Mouse (Mus musculus) liver, embryonic 14.5 days (tissue): Measurements from ENCODE around the gene Lyst. TPM values are rescaled to one million over a fixed set of nuclear protein-coding genes. Genes with fewer than 3 reads are reported as not detected.

Source experiments
- ATAC-seq: fragments of 200-750 bp; cut with Nextera tagmentation; 2 replicates; pipeline ENCODE4 v1.8.0; 2017; ENCODE audit warnings: moderate number of reproducible peaks, mild to moderate bottlenecking, moderate library complexity; ENCODE audit not compliant: insufficient read depth
- DNase-seq, 3 experiments: peaks; one replicate each; pipeline ENCODE4 v3.0.0-alpha.2; 2012 to 2013; ENCODE audit warnings: low read depth in 3 of 3, low spot score in 3 of 3
- H3K27ac ChIP-seq: fragments of 300-500 bp; sonication (generic); 2 replicates; pipeline ENCODE4 v1.5.1; 2014; ENCODE audit warnings: moderate library complexity, mild to moderate bottlenecking, control low read depth, inconsistent platforms
- H3K27me3 ChIP-seq: fragments of 300-500 bp; sonication (generic); 2 replicates; pipeline ENCODE4 v1.6.1; 2014; ENCODE audit warnings: mild to moderate bottlenecking, low read length, moderate library complexity; ENCODE audit not compliant: control insufficient read depth, insufficient read depth
- H3K36me3 ChIP-seq: fragments of 300-500 bp; sonication (generic); replicated peaks from 2 replicates; pipeline ENCODE4 v1.6.1; 2014; ENCODE audit warnings: low read depth; ENCODE audit not compliant: control insufficient read depth, insufficient read depth
- H3K4me1 ChIP-seq, 2 experiments: fragments of 200-500 bp in 1 of 2; fragments of 300-500 bp in 1 of 2; sonication (generic) in 1 of 2; replicated peaks; 2 replicates each; pipeline ENCODE4 v1.6.1; 2012 to 2014; ENCODE audit warnings: antibody characterized with exemption in 1 of 2, inconsistent platforms in 1 of 2, low read length in 1 of 2; ENCODE audit not compliant: control insufficient read depth in 2 of 2, insufficient read depth in 2 of 2
- H3K4me2 ChIP-seq: fragments of 300-500 bp; sonication (generic); 2 replicates; pipeline ENCODE4 v1.6.1; 2014; ENCODE audit warnings: low read depth, mild to moderate bottlenecking, control low read depth, moderate library complexity
- H3K4me3 ChIP-seq, 2 experiments: fragments of 200-500 bp in 1 of 2; fragments of 300-500 bp in 1 of 2; sonication (generic) in 1 of 2; 2 replicates each; pipeline ENCODE4 v1.5.1; 2012 to 2014; ENCODE audit warnings: low read depth in 2 of 2, low read length in 2 of 2, mild to moderate bottlenecking in 2 of 2, control low read depth in 1 of 2, inconsistent platforms in 1 of 2, moderate library complexity in 1 of 2; ENCODE audit not compliant: insufficient read depth in 1 of 2
- H3K9ac ChIP-seq: fragments of 300-500 bp; sonication (generic); replicated peaks from 2 replicates; pipeline ENCODE4 v1.6.1; 2014; ENCODE audit warnings: mild to moderate bottlenecking, control low read depth, moderate library complexity
- H3K9me3 ChIP-seq: fragments of 300-500 bp; sonication (generic); 2 replicates; pipeline ENCODE4 v1.6.1; 2016; ENCODE audit warnings: low read length, mixed read lengths; ENCODE audit not compliant: control insufficient read depth
- CTCF ChIP-seq: IDR thresholded peaks from 2 replicates; pipeline ENCODE4 v1.5.1; 2016; ENCODE audit warnings: antibody characterized with exemption, low read depth, control low read depth
- EP300 ChIP-seq: IDR thresholded peaks from 2 replicates; pipeline ENCODE4 v1.6.1; 2016; ENCODE audit warnings: antibody characterized with exemption, low read depth
- WGBS: fragments of 180-500 bp; shearing (Covaris S2); extraction: QIAGEN DNeasy Blood & Tissue Kit; methylation state at CpG from one replicate; pipeline ENCODE4 v1.1.7; 2014; ENCODE audit not compliant: insufficient replicate concordance; 5-methylcytosine and 5-hydroxymethylcytosine counted together
- polyA plus RNA-seq, 2 experiments: library from polyadenylated mRNA; depleted of rRNA in 1 of 2; stranded (reverse) in 1 of 2; unstranded in 1 of 2; fragments of >200 nt; fragmentation: Nextera tagmentation in 1 of 2; extraction: Ambion mirVana in 1 of 2; gene quantifications; 2 replicates each; pipeline versions ENCODE4 v1.2.1 to v1.2.3; 2012 to 2014

The Lyst gene
- polyA plus RNA-seq, 2 experiments = 1.8 to 2.3 TPM

DNA sequence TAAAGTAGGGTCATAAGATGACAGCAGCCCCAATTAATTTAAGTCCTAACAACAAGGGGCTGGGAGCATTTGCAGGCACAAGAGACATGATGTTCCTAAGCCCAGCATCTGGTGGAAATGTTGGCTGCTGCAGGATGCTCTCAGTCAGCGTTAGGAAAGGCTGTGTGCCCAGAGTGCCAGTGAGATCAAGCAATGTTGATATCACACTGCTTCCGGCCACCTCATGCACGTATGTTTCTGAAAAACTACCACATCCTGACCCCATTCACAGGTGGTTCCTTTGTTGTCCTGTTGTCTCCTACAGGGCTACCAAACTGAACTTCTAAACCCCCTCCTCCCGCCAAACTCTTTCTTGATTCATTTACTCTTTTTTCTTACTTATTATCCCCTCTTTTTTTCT lies 25.7 kb upstream of the Lyst start:
- 30% methylated on average over 4 of the region's 4 CpGs for WGBS
- no peaks in the 10 kb centered on the region for H3K9me3 ChIP-seq
- no peaks in the 10 kb centered on the region for H3K36me3 ChIP-seq
- TF ChIP-seq EP300 = no peak
- TF ChIP-seq CTCF = no peak
- H3K4me1 ChIP-seq = peaks cover 6 to 14% of the 10 kb centered on the region in 2 experiments; a peak in 3 of 4 replicates
- no peak overlapping the region for H3K4me2 ChIP-seq
- no peaks in the 10 kb centered on the region for H3K27me3 ChIP-seq
- no peak overlapping the region for H3K27ac ChIP-seq
- ATAC-seq (no peak), DNase-seq (no peak)
- H3K9ac ChIP-seq = no peak overlapping the region
- H3K4me3 ChIP-seq = no peak overlapping the region

DNA sequence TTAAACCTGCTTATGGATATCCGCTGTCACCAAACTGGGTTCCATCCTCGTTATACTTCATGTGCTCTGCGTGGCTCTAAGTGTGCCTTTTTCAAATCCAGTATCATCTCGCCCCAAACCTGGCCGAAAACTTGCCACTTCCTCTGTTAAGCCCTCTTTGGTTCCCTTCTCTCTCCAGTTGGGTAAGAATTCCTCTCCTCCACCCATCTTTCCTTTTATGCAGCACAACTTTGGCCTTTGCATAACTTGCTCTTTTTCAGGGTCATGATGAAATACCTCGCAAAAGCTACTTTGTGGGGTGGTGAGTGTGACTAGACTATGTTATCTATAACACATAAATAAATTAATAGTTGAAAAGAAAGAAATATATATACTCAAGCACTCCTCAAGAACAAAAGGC lies 22.6 kb upstream of the Lyst start:
- Histone ChIP-seq H3K27ac (no peak overlapping the region), H3K9ac (no peak overlapping the region), H3K4me3 (no peak overlapping the region), H3K27me3 (no peaks in the 10 kb centered on the region), H3K36me3 (no peaks in the 10 kb centered on the region), H3K4me1 (peaks cover 6 to 18% of the 10 kb centered on the region in 2 experiments; a peak in 3 of 4 replicates), H3K9me3 (no peaks in the 10 kb centered on the region), H3K4me2 (no peak overlapping the region)
- DNase-seq = no peak
- 61% methylated on average over 6 of the region's 6 CpGs for WGBS
- TF ChIP-seq EP300 (no peak), CTCF (no peak)
- ATAC-seq = no peak

DNA sequence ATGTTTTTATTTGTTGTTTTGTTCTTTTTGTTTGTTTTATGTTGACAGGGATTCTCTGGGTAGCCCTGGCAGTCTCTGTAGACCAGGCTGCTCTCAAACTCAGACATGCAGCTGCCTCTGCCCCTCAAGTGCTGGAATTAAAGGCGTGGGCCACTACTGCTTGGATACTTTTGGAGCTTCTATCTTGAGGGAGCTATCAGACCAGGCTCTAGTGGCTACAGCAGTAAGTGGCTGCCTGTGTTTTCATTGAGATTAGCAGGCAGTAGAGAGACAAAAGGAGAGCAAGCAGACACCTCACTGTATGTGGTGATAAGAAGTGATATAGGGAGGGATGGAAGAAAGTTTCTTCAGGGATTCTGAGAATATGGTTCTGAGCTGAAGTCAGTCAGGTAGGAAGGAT lies 21.4 kb upstream of the Lyst start:
- H3K4me2 ChIP-seq = no peak overlapping the region

DNA sequence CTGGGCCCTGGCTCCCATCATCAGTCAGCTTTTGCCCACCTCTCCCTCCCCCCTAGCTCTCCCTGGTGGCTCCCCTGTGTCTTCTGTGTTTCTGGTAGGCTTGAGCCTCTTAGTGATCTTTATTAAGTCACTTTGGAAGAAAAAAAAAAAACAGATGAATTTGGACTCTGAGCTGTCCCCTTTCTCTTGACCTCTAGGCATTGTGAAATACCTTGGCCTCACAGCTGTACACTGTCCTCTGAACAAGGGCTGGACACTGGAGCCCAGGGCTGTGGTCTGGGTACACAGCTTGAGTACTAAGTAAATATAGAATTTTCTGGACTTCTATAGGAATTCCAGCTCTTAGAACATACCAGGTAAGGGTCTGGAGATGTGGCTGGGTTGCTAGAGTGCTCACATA lies 20.6 kb upstream of the Lyst start:
- no peaks in the 10 kb centered on the region for H3K9me3 ChIP-seq
- no peak overlapping the region for H3K9ac ChIP-seq
- H3K27me3 ChIP-seq = no peaks in the 10 kb centered on the region
- TF ChIP-seq CTCF (no peak), EP300 (no peak)
- H3K4me1 ChIP-seq = peaks cover 6 to 21% of the 10 kb centered on the region in 2 experiments; a peak in 3 of 4 replicates
- H3K27ac ChIP-seq = no peak overlapping the region
- H3K36me3 ChIP-seq = no peaks in the 10 kb centered on the region
- H3K4me3 ChIP-seq = no peak overlapping the region
- ATAC-seq (peak; percentile 71), DNase-seq (peak in 1 of 3 experiments; percentile 28)
- no peak overlapping the region for H3K4me2 ChIP-seq

More for the DNA sequence above, 21.4 kb upstream of the Lyst start:
- Histone ChIP-seq H3K27ac (no peak overlapping the region), H3K36me3 (no peaks in the 10 kb centered on the region), H3K27me3 (no peaks in the 10 kb centered on the region), H3K4me1 (peaks cover 6 to 18% of the 10 kb centered on the region in 2 experiments; a peak in 3 of 4 replicates), H3K9me3 (no peaks in the 10 kb centered on the region), H3K9ac (no peak overlapping the region), H3K4me3 (no peak overlapping the region)
- TF ChIP-seq EP300 (no peak), CTCF (no peak)
- ATAC-seq (peak; percentile 22; the same call in 1 of the 2 replicates), DNase-seq (no peak)
- 18% methylated on average over 1 of the region's 1 CpGs for WGBS

DNA sequence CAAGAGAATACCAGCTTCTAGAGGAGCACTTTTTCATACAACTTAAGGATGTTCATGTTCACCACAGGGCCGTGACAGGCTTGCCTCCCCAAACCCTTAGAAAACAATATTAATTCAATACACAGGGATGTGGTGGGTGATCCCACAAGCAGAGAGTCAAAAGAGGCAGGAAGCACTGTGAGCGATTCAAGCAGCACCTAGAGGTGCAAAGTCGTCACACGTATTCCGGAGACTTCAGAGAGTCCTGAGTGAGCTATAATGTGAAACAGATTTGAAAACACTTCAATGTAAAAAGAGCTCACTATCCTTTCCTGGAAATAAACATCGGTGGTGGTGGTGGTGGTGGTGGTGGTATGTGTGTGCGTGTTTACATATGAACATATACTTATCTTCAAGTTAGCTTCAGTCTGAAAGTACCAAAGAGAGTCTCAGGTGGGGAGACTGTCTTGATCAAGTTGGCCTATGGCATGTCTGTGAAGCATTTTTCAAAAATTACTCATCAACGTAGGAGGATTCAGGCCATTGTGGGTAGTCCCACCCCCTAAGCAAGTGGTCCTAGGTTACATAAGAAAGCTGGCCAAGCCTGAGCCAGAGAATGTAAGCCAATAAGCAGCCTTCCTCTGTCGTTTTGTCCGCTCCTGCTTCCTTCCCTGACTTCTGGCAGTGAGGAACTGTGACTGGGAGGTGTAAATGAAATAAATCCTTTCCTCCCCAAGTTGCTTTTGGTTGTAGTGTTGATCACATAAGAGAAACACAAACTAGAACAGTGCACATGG lies 17.9 kb upstream of the Lyst start:
- H3K36me3 ChIP-seq = no peaks in the 10 kb centered on the region
- ATAC-seq (no peak), DNase-seq (no peak)
- H3K4me1 ChIP-seq = peaks cover 6 to 21% of the 10 kb centered on the region in 2 experiments; a peak in 3 of 4 replicates
- no peak overlapping the region for H3K27ac ChIP-seq
- H3K9ac ChIP-seq = no peak overlapping the region
- TF ChIP-seq CTCF = no peak
- TF ChIP-seq EP300 = no peak
- no peak overlapping the region for H3K4me2 ChIP-seq
- H3K27me3 ChIP-seq = no peaks in the 10 kb centered on the region
- WGBS = 62% methylated on average over 10 of the region's 10 CpGs
- no peak overlapping the region for H3K4me3 ChIP-seq
- no peaks in the 10 kb centered on the region for H3K9me3 ChIP-seq
